Mouse (Mus musculus) fibroblast of lung, adult 2 months (primary cell): ENCODE results near the gene Nono.

Experiments used
- DNase-seq: peaks from one replicate; pipeline ENCODE4 v3.0.0-alpha.2; 2011; ENCODE audit warnings: low read depth

The Nono gene

DNA sequence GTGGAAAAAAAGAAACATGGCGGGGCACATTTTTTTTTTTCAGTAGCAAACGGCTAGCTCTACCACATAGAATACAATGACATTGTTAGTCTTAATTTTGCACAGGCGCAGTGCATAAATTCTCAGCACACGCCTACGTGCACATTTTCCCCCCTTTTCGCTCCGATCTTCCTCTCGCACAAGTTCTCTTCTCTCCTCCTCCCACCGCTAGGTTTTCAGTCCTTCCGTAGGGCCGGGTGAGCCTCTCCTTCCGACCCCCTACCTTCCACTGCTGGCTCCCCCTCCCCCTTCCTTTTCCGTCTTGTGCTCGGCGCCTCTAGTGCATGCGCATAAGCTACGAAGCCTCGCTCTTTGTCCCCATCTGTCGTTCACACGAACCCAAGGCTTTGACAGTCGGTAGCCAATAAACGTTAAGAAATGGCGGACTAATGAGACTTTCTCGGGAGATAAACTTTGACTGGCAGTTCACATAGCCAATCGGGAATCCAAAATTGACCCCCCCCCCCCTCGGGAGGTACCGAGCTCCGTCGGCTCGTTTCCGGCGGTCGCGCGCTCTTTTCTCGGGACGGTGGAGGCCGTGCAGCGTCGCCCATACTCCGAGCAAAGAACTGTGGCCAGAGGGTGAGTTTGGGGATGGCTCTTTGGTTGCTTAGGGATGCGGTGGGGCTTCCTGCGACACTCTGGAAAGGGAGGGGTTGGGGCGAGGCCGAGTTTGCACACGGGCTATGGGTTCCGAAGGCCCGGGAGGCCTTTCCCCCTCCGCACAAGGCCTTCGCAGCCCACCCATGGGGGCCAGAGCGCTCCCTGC is at the start of gene Nono:
Nono (plus strand) TSS at position 177 of the 808 bp plus-strand sequence.
- peak; percentile 90 for DNase-seq

DNA sequence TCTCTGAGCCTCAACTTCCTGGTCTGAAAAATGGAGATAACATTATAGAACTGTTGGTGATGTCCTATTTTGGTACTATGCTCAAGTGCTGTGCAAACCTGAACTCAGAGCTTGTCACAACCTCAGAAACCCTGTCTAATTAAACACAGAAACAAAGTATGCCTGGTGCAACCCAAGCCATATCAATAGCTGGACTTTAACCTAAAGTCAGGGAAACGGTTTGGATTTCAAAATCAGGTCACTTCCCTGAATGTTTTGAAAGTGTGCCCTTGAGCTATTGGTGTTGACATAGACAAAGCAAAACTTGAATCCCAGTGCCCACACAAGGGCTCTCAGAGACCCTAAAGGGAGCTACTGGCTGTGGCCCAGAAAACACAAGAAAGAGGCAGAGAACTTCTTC is 49.4 kb upstream of the Nono start:
- DNase-seq: no peak

DNA sequence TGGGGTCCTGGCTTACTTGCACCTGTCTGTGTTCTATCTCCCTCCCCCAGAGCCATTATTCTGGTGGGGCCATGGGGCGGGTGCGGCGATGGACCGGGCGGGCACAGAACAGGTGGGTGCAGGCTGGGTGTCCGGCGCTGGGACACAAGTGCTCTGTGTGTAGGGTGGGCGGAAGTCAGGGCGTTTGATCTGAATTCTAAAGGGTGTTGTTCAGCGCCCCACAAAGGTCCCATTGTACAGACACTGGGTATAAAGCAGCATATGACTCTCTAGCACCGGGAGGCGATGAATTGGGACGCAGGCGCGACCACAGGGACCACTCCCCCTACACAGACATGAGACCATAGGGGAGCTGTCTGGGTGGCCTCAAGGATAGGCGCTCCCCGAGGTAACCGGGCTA is 45.7 kb upstream of the Nono start:
- no peak for DNase-seq

DNA sequence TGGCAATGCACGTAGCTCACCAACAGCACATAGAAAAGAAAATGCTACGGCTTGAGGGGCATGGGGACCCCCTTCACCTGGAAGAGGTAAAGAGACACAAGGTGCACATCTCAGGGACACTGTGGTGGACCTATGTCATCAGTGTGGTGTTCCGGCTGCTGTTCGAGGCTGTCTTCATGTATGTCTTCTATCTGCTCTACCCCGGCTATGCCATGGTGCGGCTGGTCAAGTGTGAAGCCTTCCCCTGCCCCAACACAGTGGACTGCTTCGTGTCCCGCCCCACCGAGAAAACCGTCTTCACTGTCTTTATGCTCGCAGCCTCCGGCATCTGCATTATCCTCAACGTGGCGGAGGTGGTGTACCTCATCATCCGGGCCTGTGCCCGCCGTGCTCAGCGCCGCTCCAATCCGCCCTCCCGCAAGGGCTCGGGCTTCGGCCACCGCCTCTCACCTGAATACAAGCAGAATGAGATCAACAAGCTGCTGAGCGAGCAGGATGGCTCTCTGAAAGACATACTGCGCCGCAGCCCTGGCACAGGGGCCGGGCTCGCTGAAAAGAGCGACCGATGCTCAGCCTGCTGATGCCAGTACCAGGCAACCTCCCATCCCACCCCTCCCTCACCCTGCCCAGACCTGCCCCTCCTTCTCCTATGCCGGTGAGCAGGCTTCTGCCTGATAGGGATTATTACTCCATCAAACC is 44.5 kb upstream of the Nono start:
- no peak for DNase-seq

DNA sequence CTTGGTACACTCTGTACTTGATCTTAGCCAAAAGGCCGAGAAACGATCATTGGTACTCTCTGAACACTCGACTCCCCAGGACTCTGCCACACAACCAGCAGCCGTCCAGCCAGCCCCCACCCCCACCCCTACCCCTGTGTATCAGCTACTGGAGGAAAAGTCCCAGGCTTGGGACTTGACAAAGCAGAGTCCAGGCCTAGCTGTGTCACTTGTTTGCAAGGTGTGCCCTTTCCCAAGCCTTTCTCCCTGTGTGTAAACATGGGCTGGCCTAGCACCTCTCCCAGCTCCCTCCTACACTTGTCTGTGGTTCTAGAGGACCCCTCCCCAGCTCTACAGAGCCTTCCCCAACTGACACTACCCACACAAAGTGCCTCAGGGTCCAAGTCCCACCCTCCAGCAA is 42.9 kb upstream of the Nono start:
- no peak for DNase-seq

DNA sequence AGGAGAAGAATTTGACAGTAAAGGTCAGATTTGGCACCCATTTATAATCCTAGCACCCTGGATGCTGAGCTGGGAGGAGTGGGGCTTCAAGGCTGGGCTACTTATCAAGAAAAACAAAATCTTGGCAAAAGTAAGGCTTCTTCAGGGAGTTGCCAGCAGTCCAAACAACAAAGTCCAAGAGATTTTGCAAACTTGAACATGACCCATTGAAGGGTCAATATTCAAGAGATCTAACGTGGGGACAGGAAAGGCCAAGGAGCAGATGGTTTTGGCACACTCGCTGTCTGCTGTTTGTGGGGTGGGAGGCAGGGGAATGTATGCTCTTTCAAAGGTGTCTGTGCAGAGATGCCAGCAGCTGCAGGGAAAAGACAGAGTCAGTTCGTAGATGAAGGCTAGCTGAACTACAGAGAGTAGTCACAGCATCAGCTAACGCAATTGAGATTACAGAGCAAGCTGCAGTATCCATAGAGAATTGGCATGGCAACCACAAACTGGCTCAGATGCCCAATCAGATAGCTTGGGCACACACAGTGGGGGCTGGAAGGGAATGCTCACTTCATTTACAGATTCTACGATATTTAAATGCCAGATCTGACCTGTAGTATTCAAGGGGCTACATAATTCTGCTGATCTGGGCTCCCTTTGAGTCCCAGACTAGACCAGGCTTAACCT is 40.1 kb upstream of the Nono start:
- DNase-seq: no peak

DNA sequence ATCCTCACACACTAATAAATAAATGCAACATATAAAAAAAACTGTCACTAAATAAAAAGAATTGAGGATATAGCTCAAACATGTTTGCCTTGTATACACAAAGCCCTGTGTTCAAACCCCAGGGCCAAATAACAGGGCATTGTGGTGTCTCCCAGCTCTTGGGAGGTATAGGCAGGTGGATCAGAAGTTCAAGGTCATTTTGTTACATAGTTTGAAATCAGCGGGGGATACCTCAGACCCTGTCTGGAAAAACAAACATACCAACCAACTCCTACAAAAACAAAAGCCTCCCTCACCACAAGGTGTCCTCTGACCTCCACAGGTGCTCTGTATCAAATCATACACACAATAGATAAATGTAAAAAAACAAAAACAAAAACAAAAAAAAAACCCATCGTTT is 34.8 kb upstream of the Nono start:
- DNase-seq: no peak

DNA sequence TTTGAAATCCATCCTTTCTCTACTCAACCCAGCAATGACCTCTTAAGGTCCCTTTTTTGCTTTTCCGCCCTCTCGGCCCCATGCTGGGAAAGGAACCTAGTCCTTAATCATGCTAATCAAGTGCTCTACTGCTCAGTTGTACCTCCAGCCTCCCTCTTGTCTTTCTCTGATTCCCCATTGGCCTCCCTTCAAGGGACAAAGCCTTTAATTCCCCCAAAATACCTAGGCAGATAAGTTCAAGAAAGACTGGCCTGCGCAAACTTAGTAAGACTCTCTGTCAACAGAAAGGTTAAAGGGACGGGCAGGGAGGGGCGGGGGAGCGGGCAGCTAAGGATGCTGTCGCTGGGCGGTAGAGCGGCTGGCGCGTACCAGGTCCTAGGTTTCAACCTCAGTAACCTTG is 32.7 kb upstream of the Nono start:
- DNase-seq: no peak

DNA sequence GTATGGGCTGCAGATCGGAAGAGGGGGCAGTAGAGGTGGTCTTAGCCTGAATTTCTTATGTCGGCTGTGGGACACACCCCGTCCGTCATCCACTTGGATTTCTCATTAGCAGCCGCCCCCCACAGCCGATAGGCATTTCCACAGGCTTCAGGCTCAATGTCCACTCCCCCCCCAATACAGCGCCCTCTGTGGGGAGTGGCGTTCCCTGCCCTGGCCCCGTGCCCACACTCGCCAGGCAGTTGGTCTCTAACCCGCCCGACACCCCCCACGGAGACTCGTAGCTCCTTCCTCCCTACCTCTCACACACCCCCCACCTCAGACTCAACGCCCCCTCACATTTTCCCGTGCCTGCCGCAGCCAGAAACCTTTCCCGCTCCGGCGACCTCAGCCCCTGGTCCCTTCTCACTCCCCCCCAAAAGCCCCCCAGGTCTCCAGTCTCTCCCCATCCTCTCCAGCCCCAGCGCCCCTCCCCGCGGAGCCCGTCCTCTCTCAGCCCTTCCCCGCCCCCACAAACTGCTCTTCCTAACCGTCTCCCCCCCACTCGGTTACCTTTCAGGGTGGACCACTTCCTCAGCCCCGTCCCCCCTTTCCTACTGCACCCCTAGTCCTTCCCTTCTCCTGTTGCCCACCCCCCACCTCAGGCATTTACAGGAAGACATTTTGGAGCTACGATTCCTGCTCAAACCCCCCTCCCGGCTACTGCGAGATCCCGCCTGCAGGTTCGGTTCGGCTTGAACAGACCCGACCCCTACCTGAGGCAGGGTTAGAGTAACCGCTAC is 10.0 kb upstream of the Nono start:
- no peak for DNase-seq

DNA sequence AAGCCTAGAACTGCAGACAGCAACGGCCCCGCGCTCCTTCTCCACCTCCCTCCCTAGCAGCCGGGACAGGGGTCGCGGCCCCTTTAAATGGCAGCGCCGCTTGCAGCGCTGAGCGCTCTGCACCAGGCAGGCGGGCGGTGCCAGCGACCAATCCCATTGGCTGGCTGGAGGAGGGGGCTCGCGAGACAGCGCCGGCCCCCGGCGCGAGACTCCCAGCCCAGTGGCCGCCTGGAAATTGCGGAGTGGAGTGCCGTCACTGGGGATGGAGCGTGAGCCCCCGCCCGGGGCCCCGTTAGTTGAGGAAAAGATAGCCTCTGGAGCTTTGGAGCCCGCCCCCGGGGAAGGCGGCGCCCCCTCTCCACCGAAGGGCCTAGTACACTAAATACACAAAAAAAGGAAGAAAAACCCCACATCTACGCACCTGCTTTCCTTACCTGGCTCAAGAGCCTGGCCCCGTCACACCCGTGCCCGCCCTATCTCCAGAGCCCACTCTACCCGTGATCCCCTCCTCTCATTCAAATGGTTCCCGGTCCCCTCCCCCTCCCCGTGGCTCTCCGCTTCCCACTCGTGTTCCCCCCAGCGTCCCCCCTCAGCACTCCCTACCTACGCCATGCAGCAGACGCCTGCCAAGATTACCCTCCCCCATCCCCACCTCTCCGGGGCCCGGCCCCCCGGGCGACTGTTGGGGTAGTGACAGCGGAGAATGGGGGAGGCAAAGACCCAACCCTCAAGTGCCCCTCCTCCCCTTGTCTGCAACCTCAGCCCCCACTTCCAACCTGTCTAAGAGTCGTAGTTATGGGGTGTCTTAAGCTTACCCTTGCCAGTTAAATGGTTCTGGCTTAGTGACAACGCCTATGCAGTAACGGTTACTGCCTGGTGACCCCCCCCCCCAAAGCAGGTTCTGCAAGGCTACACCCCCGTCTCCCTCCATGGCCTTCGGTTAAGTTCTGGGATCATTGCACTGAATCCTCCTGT is 9.1 kb upstream of the Nono start:
- peak; percentile 32 for DNase-seq

DNA sequence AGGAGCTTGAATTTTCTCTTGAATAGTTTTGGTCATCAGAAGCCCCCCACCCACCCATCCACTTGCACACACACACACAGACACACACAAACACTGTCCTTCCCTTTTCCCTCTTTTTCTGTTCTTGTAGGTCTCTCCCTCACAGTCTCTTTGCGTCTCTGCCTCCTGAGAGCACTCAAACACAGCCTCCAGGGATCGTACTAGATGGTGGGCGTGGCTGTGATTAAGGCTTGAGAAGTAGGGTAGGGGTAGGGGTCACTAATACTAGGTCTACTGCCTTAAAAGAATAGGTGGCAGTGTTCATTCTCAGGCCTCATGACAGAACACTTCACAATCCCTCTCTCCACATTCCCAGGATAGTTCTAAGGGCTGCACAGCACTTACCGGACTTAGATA is 8.4 kb upstream of the Nono start, which contains the start of gene Zmym3:
Zmym3 (minus strand) TSS at position 150 of the 396 bp plus-strand sequence.
- DNase-seq: no peak

DNA sequence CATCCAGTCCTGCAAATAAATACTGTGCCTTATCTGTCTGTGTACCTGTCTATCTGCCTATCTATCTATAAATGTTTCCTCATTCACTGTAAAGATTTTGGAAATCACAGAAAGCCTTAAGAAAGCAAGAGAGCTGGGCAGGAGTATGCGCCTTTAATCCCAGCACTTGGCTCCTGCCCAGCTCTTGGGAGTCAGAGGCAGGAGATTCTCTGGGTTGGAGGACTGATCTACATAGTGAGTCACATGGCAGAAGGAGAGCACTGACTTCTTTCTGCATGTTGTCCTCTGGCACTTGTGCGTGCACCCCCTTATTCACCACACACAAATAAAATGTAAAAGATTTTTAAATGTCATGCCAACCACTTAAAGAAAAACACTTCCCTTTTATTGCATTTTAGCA is 5.7 kb upstream of the Nono start:
- DNase-seq: no peak

DNA sequence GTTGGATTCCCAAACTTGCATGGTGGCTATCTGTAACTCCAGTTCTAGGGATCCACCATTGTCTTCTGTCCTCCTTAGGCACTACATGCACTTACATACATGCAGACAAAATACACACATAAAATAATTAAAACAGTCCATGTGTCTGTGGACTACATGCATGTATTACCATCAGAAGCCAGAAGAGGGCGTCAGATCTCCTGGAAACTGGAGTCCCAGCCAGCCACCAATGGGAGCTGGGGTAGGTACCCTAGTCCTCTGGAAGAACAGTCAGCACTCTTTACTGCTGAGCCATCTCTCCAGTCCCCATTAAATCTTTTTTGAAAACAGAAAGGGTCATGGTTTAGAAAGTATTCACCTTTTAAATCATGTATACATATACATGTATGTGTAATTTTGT is 1.3 kb upstream of the Nono start:
- DNase-seq: no peak

DNA sequence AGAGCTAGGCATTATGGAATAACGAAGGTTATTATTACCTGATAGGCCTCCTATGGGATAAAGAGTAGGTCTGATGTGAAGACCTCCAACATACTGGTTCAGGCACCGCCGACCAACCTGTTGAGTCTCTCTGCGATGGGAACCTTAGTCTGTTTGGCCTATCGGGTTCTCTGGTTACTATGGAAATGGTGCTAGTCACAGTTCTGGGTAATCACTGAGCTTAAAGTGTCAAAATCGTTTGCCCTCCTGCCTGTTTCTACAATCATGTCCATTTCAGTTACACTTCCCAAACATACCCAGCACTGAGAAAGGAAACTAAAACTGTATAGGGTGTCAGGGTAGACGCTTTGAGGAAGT is 355 bp upstream of the Nono start:
- DNase-seq: no peak

DNA sequence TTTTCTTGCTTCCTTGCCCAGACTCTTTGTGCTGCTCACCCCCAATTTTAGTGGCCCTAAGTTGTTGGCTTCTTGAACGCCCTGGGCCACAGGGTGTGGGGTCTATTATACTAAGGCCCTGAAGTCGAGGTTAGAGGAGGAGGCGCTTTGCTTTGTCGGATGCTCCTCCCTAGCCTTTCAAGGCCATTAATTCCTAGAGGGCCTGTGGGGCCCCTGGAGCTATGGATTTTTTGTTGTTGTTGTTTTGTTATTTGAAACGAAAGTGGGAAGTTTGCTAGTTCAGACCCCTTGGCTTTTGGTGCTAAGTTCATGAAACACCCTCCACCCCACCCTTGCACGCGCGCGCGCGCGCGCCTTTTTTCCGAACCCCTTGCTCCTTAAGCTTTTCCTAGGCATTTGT is 858 bp downstream of the Nono start:
- DNase-seq: no peak

DNA sequence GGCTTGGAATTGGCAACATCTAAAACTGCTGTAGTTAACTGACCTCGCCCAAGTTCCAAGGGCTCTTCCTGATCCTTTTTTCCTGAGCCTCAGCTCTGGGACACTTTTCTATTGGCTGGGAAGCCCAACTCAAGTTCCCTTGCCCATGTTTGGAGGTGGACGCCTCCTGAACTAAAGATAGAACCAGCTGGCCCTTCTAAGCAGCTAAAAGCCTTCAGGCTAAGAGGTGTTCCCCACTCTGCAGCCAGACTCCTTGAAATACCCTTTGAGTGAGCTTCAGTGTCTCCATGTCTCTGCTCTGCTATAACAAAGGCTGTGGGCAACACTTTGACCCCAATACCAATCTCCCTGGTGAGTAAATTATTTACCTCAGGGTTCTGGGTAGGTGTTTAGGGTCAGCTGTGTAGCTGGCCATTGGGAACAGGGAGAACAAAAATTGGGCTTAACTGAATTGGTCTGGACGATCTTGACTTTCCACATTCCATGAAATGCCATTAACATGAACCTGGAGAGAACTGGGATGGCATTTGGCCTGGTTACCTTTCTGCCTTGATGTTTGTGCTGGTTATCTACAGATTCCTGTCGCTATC is 19.9 kb downstream of the Nono start, which contains the start of gene Itgb1bp2:
Itgb1bp2 (plus strand) TSS at position 203 of the 590 bp plus-strand sequence.
- DNase-seq: no peak

DNA sequence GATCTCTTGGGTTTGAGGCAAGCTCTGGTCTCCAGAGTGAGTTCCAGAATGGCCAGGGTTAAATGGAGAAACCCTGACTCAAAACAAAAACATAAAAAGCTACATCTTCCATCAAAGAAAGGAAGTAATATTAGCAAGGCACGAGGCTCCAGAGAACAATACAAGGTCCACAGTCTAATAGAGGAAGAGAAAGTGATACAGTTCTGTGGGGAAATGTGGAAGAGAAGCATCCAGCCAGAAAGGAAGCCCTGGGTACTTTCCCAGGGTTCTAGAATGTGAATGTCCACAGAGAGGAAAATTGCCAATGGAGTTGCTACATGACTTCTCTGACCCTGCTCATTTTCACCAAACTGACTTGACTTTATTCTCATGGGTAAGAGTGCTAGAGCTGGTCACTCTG is 22.0 kb downstream of the Nono start:
- DNase-seq: no peak

DNA sequence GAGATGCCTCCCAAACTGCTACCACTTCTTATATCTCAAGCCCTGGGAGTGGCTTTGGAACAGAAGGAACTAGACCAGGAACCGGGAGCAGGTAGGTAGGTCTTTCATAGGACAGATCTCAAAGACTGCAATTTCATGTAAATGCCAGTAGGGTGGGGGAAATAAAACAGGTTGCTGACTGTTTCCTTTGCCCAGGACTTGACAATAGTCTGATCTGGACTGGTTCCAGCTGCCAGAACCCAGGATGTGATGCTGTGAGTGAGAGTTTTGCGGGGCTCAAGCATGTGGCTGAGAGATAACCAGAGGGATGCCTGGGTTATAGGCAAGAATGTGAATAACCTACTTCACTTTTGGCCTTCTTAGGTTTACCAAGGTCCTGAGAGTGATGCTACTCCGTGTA is 22.5 kb downstream of the Nono start:
- no peak for DNase-seq

DNA sequence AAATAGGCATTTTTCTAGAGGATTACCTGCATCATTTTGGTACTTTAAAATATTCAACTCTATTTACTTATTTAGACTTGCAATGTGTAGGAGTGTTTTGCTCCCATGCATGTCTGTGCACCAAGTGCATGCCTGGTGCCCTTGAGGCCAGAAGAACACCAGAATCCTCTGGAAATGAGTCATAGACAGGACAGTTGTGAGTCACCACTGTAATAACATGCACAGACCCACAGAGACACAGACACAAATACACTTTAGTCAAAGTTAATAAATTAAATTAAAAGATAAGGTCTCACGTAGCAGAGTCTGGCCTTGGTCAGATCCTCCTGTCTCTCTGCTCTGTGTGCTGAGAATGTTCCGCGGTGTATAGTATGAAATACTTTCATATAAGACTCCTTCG is 43.1 kb downstream of the Nono start:
- no peak for DNase-seq

DNA sequence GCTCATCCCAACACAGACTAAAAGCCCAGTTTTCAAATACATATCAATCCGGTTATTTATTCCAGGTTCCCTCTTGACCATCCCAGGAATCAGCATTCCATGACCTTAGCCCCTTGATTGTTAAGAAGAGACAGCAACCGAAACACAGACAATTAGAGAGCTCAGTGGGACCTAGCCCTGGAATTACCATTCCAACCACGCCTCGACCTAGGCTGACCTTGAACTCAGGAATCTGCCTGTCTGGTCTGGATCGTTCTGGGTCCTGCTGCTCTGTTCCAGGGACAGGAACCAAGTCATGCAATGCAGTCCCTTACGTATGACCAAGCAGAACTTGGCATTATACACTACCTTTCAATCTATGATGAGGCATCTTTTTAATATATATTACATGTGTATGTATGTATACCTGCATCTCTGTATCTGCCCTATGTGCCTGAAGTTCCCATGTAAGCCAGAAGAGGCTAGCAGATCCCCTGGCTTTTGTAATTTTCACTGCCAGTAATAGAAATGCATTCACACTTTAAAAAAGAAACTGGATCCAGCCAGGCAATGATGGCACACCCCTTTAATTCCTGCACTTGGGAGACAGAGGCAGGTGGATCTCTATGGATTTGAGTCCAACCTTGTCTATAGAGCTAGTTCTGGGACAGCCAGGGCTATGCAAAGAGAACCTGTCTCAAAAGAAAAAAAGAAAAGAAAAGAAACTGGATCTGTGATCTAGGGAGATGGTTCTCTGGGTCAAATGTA is 52.7 kb downstream of the Nono start:
- no peak for DNase-seq
